Mouse (Mus musculus) thymus, postnatal 36 days (tissue): ENCODE measurements around the gene Kank1.

Source experiments
- DNase-seq, 2 experiments: peaks; one replicate each; pipeline ENCODE4 v3.0.0; 2022; ENCODE audit warnings: mixed read lengths in 2 of 2

The Kank1 gene

GRCm38 (mm10) chr19:25315993-25316392 is 79.2 kb downstream of the Kank1 start:
- peak; percentile 20 to 41 for DNase-seq

DNA sequence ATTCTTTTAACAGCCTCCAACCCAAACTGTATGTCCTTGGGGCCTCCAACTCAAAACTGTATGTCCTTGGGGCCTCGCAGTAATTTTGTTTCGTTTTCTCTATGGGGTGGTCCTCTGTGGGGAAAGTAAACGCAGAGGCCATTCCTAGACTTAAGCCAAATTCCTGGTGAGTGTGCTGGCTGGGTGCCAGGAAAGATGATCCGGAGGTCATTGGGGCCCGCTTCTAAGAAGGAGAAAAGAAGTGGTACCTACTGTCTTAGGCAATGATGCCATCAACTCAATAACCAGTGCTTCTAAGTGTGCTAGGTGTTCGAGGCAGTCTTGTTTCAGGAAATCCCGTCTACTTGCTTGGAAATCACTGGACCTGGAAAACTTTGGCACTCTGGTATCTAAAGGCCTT is 87.5 kb downstream of the Kank1 start:
- DNase-seq, result no peak

- no peak for DNase-seq
These were observed 88.6 kb downstream of the Kank1 start for GRCm38 (mm10) chr19:25325113-25326001.

GRCm38 (mm10) chr19:25326002-25326300 is 89.2 kb downstream of the Kank1 start:
- no peak for DNase-seq

GRCm38 (mm10) chr19:25327633-25328032 is 90.9 kb downstream of the Kank1 start:
- no peak for DNase-seq

- DNase-seq, result peak; percentile 35 to 38
These were observed 97.6 kb downstream of the Kank1 start for GRCm38 (mm10) chr19:25334360-25334759.

GRCm38 (mm10) chr19:25336731-25337130 is 100.0 kb downstream of the Kank1 start:
- no peak for DNase-seq

- DNase-seq, result peak; percentile 6 to 18
These were observed 104.2 kb downstream of the Kank1 start for GRCm38 (mm10) chr19:25340630-25341620.

- no peak for DNase-seq
These were observed 105.3 kb downstream of the Kank1 start for GRCm38 (mm10) chr19:25342026-25342425.

DNA sequence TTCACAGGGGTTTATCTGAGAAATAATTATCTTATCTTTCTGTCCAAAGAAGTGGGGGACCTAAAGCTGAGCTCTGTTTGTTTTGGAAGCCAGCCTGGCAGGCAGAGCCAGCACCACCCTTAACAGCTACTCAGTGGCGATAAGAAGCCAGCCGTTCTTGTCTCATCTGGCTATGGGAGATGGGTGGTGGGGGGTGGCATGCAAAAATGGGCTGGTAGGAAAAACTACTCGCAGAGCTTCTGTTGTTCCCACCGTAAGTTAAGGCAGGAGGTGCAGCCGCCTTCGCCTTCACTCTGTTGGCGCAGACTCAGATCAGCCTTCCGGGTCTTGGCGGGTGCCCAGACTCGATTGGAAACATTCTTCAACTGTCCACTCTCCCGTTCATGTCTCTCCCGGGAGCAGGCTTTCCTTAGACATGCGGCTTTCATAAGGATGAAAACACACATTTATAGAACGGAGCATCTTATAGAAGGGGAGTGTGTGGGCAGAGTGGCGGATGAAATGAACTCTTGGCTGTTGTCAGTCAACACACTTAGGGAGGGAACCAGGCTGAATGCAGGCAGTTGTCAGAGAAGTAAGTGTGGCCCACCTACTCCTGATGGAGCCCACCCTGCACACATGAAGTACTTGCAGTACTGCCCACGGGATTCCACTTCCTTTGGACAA is 107.0 kb downstream of the Kank1 start:
- no peak for DNase-seq

- no peak for DNase-seq
These were observed 107.6 kb downstream of the Kank1 start for GRCm38 (mm10) chr19:25344371-25344770.

DNA sequence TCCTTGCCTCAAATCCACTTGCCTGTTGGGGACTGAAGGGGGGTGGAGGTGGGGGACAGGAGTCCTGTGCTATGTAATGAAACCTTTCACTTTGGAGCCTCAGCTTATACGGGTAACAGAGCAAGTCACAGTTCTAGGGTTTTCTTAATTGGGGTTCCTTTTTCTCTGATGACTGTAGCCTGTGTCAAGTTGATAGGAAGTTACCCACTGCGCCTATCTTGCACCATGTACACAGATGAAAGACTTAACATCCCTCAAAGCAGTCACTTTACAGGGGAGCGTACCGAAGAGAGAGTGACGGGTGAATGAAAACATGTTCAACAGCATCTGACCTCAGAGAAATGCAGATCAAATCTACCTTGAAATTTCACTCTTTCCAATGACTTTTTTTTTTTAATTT is 109.2 kb downstream of the Kank1 start:
- DNase-seq, result no peak

DNA sequence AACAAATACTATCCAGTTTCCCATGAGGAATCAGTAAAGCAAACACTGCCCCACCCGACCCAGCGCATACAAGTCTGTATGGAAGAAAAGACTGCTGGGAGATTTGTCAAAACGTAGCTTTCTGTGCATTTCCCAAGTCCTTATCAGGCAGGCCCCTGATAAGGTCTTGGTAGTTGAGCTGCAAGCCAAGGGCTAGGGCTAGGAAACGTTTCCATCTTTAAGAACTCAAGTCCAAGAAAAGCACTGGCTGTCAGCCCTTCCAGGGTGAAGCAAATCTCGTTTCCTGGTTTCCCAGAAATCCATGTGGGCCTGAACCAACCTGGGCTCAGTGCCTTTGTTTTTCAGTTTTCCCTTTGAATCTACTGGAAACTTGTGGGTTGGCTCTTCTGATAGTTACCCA is 110.7 kb downstream of the Kank1 start:
- DNase-seq, result no peak

DNA sequence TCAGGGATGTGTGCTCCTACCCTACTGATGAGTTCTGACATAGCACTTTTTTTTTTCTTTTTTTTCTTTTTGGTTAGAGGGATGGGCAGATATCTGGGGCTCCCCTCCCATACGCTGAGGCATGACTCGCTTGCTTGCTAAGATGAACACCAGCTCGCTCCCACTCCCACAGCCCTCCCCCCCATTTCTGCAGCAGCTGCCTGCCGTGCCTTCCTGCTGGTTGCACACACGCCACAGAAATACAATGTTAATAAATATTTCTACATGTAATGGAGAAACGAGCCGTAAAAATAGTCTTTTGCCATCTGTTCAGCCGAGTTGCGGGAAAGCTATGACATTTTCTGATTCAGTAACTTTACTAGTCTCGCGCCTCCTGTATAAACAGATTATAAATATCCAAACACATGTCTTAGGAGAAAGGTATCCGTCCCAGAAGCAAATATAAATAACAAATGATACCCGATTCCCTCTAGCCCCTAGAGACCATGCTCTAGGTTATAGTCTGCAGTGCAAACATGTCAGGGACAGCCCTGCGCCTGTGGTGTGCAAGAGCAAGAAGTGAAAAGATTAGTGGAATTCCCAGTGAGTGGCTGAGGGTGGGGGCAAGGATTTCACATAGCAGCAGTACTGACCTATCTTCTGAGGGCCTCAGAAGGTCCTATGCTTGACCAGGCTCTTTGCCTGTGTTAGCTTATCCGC is 114.6 kb downstream of the Kank1 start:
- DNase-seq, result no peak

DNA sequence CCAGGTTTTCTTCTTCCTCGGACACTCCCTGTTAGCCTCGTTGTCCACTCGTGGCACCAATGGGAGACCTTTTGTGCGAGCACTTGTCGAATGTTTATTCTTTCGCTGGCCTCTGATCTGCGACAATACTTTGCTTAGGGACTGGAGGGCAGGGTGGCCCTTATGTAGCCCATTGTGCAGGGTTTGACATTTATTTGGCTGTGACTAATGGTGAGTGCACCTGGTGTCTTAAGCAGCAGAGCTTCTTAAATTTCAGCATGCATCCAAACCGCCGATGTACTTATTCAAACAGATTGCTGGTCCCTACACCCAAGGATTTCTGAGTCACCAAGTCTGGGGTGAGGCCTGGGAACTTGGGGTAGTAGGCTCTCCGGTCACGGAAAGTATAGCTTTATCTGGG is 120.3 kb downstream of the Kank1 start:
- DNase-seq, result no peak

DNA sequence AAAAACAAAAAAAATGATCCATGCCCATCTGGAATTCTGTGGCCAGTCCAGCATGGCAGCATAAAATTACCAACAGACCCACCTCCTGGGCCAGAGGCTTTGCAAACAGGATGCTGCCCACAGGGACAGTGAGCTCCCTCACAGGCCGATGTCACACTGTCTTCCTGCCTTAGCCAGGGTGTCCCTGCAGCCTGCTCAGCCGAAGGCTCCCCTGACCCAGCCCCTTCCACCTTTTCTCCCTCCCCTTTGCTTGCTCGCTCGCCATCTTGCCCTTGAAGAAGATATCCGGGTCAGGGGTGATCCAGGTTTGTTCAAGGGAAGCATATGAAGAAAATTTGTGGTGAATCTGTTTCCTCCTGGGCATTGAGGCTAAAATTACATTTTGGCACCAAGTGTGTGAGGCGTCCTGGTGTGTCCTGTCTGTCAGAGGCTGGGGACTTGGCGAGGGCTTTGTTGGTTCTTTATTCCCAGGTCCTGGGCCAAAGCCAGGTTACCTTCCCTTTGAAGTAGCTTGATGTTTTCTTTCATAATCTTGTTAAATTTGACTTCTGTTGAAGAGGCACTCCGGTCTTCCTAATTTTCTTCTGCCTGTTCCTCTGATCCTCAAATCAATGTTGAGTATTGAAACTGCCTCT is 121.8 kb downstream of the Kank1 start:
- DNase-seq, result no peak

DNA sequence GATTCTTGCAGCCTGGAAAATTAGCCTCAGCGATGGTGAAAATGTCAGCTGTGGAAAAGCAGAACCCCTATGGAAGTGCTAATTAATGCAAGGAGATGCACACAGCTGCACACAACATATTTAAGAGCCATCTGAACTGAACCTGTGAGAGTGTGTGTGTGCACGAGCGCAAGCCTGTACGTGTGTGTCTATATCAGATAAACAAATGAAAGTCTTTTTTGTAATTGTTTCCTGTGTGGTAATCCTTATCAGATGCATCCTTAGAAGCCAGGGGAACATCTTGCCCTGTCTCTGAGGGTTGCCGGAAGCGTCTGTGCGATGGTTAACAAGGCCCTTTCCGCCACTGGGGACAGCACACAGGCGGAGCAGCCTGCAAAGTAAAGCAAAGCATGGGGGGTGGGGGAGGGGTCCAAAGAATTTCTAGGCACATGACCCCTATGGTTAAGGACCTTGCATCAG is 123.8 kb downstream of the Kank1 start:
- peak; percentile 40 to 57 for DNase-seq

- no peak for DNase-seq
These were observed 125.2 kb downstream of the Kank1 start for GRCm38 (mm10) chr19:25361956-25362355.

- no peak for DNase-seq
These were observed 128.9 kb downstream of the Kank1 start for GRCm38 (mm10) chr19:25365698-25366097.

DNA sequence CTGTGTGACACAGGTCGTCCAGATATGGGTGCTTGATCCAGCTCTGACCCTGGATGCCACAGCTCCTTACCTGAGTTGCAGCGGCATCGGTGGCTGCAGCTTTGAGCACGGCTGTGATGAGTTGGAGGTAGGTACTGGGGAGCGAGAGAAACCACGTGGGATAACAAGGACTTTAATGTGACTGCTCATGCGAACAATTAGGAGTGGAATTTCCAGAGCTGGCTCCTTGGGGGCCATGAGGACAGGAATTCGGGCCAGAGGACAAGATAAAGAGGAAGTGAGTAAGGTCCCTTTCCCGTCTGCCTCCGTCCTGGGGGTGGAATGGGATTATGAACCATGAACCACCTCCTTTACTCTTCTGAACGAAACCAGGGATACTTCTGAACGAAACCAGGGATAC is 129.8 kb downstream of the Kank1 start:
- DNase-seq, result no peak

DNA sequence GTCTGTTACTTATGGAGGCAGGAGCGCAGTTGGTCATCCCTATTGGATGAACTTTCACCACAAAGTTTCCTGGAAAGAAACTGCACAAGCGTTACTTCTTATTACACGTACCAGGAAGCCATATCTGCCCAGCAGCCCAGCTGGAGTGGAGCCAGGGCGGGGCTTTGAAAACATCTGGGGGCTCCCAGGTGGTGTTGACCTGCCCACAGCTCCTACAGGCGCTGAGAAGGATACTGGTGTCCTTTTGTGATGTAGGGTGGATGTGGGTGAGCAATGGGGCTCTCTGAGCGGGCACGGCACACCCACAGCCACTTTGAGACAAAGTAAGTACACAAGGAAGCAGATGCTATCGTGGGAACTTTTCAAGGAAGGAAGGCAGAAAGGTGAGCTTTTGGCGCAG is 133.7 kb downstream of the Kank1 start:
- DNase-seq, result no peak

DNA sequence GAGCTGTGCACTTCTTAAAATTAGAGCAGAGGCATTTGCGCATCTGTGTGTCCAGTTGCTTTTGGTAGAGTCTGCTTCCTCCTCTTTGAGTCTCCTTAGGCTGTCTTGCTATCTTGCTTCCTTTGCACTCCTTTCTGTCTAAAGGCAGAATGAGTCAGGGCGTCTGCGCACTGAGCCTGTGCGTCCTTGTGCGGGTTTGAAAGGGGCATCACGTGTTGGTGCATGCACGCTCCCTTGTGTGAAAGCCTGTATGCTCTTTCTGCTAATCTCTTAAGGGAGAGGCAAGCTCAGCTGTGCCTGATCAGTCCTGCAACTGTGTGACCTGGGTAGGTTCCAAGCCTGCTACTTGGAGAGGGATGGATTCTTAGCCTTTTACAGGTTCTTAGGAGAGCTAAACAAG is 136.0 kb downstream of the Kank1 start:
- no peak for DNase-seq
